Mouse (Mus musculus): ENCODE results near the gene Gm3776. TPM values are rescaled to one million over a fixed set of nuclear protein-coding genes. Genes with fewer than 3 reads are reported as not detected.
"Not testable (repeated sequence)": the region's sequence is repeated elsewhere in the genome, so short reads cannot be mapped to it uniquely, and the experiment has no call there.

Gene Gm3776
- polyA plus RNA-seq, 1 experiment from 2014 or later = not detected

DNA sequence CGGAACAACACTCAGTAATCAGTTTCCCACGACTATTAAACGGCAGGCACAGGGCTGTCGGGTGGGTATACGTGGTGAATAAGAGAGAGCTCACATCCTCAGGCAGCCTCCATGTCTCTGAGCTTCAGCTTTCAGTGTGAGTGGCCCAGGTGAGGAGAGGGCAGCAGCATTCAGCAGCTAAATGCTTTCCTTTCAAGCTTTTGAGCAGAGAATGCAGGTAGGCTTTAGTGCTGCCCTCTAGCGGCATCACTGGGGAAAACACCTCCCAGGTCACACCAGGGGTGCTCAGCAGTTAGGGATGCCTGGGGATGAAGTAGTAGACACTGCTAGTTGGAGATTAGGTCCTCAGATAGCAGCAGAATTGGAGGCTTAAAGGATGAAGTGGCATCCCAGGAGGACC is 2.8 kb downstream of the Gm3776 start:
- not testable (repeated sequence) for H3K9me3 ChIP-seq (replicated peaks; ENCODE audit: control insufficient read depth, low read length); H3K4me2 ChIP-seq; H3K27me3 ChIP-seq (ENCODE audit: control insufficient read depth, insufficient read depth, low read length); H3K4me3 ChIP-seq (ENCODE audit: low read depth, low read length); H3K27ac ChIP-seq (ENCODE audit: low read depth, low read length); H3K4me1 ChIP-seq (ENCODE audit: control insufficient read depth, insufficient read depth, low read length); H3K36me3 ChIP-seq (ENCODE audit: control insufficient read depth, insufficient read depth, low read length); H3K9ac ChIP-seq (ENCODE audit: low read depth, low read length); ATAC-seq (replicated peaks; ENCODE audit: insufficient number of reproducible peaks, low FRiP score, low TSS enrichment)
- WGBS (ENCODE audit: insufficient replicate concordance) = 0% methylated on average over 1 of the region's 6 CpGs

DNA sequence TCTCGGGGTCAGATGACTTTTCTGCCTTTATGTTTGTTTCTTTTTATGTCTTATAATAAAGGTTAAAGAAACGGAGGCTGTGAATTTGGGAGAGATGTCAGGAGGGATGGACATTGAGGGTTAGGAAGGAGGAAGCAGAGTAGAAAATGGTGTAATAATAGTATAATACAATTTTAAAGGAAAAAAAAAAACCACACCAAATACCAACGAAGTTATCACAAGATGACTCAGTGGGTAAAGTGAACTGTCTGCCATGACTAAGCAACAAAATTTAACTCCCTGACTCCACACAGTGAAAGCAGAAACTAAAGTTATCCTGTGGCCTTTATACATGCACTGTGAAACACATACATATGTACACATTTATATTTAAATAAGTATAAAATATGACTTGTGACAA is 14.0 kb downstream of the Gm3776 start:
- H3K36me3 ChIP-seq (ENCODE audit: control insufficient read depth, insufficient read depth, low read length); H3K4me2 ChIP-seq; ATAC-seq (replicated peaks; ENCODE audit: insufficient number of reproducible peaks, low FRiP score, low TSS enrichment); H3K27ac ChIP-seq (ENCODE audit: low read depth, low read length); H3K27me3 ChIP-seq (ENCODE audit: control insufficient read depth, insufficient read depth, low read length); H3K4me1 ChIP-seq (ENCODE audit: control insufficient read depth, insufficient read depth, low read length); H3K4me3 ChIP-seq (ENCODE audit: low read depth, low read length); H3K9ac ChIP-seq (ENCODE audit: low read depth, low read length); H3K9me3 ChIP-seq (replicated peaks; ENCODE audit: control insufficient read depth, low read length): not testable (repeated sequence)
- WGBS (ENCODE audit: insufficient replicate concordance) = 71% methylated on average over 3 of the region's 3 CpGs

DNA sequence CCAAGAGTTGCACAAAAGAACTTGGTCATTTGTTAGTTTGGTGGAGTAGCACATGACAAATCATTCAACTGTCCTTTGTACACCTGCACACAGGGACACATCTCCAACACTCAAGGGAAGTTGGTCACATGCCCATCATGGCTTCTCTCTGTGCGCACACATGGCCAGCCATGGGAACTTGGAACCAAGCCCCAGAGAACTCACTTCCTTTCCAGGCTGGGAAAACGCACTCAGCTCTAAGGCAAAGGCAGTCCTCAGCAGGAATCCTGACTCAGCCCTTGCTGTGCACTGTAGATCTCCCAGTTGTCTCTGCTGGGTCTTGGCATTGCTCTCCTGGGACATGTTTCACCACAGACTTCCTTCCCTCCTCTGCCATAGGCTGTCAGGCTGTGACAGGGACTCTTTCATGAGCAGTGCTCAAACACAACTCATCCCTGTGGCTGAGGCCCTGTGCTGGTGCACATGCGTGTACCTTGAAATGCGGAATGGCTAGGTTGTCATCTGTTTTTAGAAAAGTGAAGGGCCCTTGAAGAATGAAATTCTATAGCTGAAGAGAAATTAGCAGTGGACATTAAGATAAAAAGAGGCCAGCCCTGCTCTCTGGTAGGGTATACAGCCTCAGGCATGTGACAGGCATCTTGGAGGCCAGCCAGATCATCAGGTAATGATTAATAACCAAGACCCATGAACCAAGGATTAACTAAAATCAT is 25.2 kb downstream of the Gm3776 start:
- WGBS (ENCODE audit: insufficient replicate concordance) = 81% methylated on average over 4 of the region's 4 CpGs
- H3K27me3 ChIP-seq (ENCODE audit: control insufficient read depth, insufficient read depth, low read length); H3K9me3 ChIP-seq (replicated peaks; ENCODE audit: control insufficient read depth, low read length); ATAC-seq (replicated peaks; ENCODE audit: insufficient number of reproducible peaks, low FRiP score, low TSS enrichment); H3K4me3 ChIP-seq (ENCODE audit: low read depth, low read length); H3K36me3 ChIP-seq (ENCODE audit: control insufficient read depth, insufficient read depth, low read length); H3K27ac ChIP-seq (ENCODE audit: low read depth, low read length); H3K4me2 ChIP-seq; H3K4me1 ChIP-seq (ENCODE audit: control insufficient read depth, insufficient read depth, low read length); H3K9ac ChIP-seq (ENCODE audit: low read depth, low read length): not testable (repeated sequence)

DNA sequence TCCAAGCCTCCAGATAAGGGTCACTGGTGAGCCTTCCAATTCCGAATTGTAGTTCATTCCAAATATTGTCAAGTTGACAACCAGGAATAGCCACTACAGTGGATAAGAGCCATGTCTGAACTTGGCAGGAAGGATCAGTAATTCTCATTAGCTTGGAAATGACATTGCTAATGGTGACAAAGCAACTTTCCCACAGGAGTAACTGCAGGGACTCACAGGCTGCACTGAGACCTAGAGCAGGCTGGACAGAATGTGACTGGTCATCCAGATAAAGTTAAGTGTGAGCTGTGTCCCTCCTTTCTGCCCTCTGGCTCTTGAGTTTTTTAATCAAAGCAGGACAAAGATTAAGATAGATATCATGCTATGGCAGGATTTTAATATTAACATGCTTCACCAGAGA is 32.1 kb downstream of the Gm3776 start:
- WGBS (ENCODE audit: insufficient replicate concordance) = 54% methylated on average over 1 of the region's 1 CpGs
- not testable (repeated sequence) for H3K4me2 ChIP-seq; H3K27me3 ChIP-seq (ENCODE audit: control insufficient read depth, insufficient read depth, low read length); ATAC-seq (replicated peaks; ENCODE audit: insufficient number of reproducible peaks, low FRiP score, low TSS enrichment); H3K27ac ChIP-seq (ENCODE audit: low read depth, low read length); H3K4me1 ChIP-seq (ENCODE audit: control insufficient read depth, insufficient read depth, low read length); H3K9ac ChIP-seq (ENCODE audit: low read depth, low read length); H3K36me3 ChIP-seq (ENCODE audit: control insufficient read depth, insufficient read depth, low read length); H3K9me3 ChIP-seq (replicated peaks; ENCODE audit: control insufficient read depth, low read length); H3K4me3 ChIP-seq (ENCODE audit: low read depth, low read length)

DNA sequence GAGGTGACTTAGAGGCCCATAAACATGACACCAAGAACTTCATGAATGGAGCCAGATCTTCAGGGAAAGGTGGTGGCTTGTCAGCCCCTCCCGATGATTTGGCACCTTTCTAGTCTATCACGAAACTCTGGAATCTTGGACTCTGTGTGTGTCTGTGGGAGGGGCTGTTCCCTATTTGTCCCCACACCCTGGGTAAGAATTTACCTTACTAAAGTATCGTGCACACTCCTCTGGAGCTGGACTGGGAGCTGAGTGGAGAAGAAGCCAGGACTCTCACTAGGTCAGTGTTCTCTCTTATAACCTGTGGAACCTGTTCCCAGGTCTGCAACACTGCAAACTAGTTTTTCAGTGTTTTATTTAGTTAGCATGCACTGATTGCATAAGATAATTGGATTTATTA is 32.8 kb downstream of the Gm3776 start, which contains the start of gene Gm10639:
TSS of gene Gm10639 (plus strand) at position 201 of the 400 bp plus-strand sequence.
- ATAC-seq (replicated peaks; ENCODE audit: insufficient number of reproducible peaks, low FRiP score, low TSS enrichment); H3K4me2 ChIP-seq; H3K4me1 ChIP-seq (ENCODE audit: control insufficient read depth, insufficient read depth, low read length); H3K27ac ChIP-seq (ENCODE audit: low read depth, low read length); H3K27me3 ChIP-seq (ENCODE audit: control insufficient read depth, insufficient read depth, low read length); H3K9ac ChIP-seq (ENCODE audit: low read depth, low read length); H3K36me3 ChIP-seq (ENCODE audit: control insufficient read depth, insufficient read depth, low read length); H3K4me3 ChIP-seq (ENCODE audit: low read depth, low read length); H3K9me3 ChIP-seq (replicated peaks; ENCODE audit: control insufficient read depth, low read length): not testable (repeated sequence)
- 66% methylated on average over 3 of the region's 3 CpGs for WGBS (ENCODE audit: insufficient replicate concordance)

DNA sequence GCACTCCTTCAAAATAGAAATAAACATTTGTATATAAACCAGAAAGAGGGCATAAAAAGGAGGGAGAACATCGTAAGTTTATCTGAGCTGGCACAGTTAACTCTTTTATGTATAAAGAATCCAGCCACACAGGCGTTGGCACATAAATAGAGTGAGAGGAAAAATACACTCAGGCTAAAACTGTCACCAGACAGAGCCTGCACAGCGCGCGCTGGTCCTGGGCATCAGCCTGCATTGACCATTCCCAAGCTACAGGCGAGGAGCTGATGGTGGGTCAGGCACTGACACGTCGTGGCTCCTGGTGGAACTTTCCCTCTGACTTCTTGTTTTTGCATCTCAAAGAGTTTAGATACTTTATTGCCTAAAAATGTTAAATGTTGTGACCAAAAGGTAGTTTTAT is 35.5 kb downstream of the Gm3776 start:
- WGBS (ENCODE audit: insufficient replicate concordance) = 73% methylated on average over 8 of the region's 8 CpGs
- H3K27ac ChIP-seq (ENCODE audit: low read depth, low read length); ATAC-seq (replicated peaks; ENCODE audit: insufficient number of reproducible peaks, low FRiP score, low TSS enrichment); H3K4me3 ChIP-seq (ENCODE audit: low read depth, low read length); H3K36me3 ChIP-seq (ENCODE audit: control insufficient read depth, insufficient read depth, low read length); H3K4me1 ChIP-seq (ENCODE audit: control insufficient read depth, insufficient read depth, low read length); H3K4me2 ChIP-seq; H3K27me3 ChIP-seq (ENCODE audit: control insufficient read depth, insufficient read depth, low read length); H3K9me3 ChIP-seq (replicated peaks; ENCODE audit: control insufficient read depth, low read length); H3K9ac ChIP-seq (ENCODE audit: low read depth, low read length): not testable (repeated sequence)

DNA sequence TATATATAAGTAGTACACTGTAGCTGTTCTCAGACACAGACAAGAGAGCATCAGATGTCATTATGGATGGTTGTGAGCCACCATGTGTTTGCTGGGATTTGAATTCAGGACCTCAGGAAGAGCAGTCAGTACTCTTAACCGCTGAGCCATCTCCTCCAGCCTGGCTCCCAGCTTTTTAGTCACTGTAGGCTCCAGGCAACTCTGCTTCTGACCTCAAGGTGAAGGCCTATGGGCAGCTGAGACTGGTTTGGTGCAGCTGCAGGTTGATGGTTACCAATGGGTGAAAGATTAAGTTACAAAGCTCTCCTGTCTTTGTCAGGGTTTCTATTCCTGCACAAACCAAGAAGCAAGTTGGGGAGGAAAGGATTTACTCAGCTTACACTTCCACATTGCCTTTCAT is 36.8 kb downstream of the Gm3776 start:
- ATAC-seq (replicated peaks; ENCODE audit: insufficient number of reproducible peaks, low FRiP score, low TSS enrichment); H3K4me1 ChIP-seq (ENCODE audit: control insufficient read depth, insufficient read depth, low read length); H3K27ac ChIP-seq (ENCODE audit: low read depth, low read length); H3K36me3 ChIP-seq (ENCODE audit: control insufficient read depth, insufficient read depth, low read length); H3K27me3 ChIP-seq (ENCODE audit: control insufficient read depth, insufficient read depth, low read length); H3K9me3 ChIP-seq (replicated peaks; ENCODE audit: control insufficient read depth, low read length); H3K4me2 ChIP-seq; H3K9ac ChIP-seq (ENCODE audit: low read depth, low read length); H3K4me3 ChIP-seq (ENCODE audit: low read depth, low read length): not testable (repeated sequence)
- 47% methylated on average over 1 of the region's 1 CpGs for WGBS (ENCODE audit: insufficient replicate concordance)

DNA sequence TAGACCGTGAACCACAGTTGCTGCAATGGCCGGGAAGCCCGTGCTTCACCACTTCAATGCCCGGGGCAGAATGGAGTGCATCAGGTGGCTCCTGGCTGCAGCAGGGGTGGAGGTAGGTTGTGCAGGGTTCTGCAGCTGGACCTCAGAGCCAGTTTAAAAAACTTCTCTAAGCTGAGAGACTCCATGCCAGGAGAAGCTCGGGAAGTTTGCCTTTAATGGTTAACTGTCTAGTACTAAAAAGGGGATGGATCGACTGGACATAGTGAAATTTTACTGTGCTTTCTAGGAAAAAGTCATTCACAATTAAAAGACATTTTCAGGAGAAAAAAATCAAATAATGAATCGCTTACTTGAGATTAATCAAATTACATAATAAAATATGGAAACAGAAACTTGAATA is 37.9 kb downstream of the Gm3776 start:
- not testable (repeated sequence) for H3K36me3 ChIP-seq (ENCODE audit: control insufficient read depth, insufficient read depth, low read length); H3K27me3 ChIP-seq (ENCODE audit: control insufficient read depth, insufficient read depth, low read length); H3K4me2 ChIP-seq; H3K4me1 ChIP-seq (ENCODE audit: control insufficient read depth, insufficient read depth, low read length); H3K4me3 ChIP-seq (ENCODE audit: low read depth, low read length); H3K9ac ChIP-seq (ENCODE audit: low read depth, low read length); H3K9me3 ChIP-seq (replicated peaks; ENCODE audit: control insufficient read depth, low read length); H3K27ac ChIP-seq (ENCODE audit: low read depth, low read length); ATAC-seq (replicated peaks; ENCODE audit: insufficient number of reproducible peaks, low FRiP score, low TSS enrichment)
- WGBS (ENCODE audit: insufficient replicate concordance) = 81% methylated on average over 5 of the region's 7 CpGs

DNA sequence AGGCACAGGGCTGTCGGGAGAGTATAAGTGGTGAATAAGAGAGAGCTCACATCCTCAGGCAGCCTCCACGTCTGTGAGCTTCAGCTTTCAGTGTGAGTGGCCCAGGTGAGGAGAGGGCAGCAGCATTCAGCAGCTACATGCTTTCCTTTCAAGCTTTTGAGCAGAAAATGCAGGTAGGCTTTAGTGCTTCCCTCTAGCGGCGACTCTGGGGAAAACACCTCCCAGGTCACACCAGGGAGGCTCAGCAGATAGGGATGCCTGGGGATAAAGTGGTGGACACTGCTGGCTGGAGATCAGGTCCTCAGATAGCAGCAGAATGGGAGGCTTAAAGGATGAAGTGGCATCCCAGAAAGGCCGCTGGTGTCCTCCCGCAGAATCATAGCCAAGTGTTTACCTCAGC is 39.2 kb downstream of the Gm3776 start:
- not testable (repeated sequence) for H3K4me1 ChIP-seq (ENCODE audit: control insufficient read depth, insufficient read depth, low read length); H3K4me2 ChIP-seq; H3K27me3 ChIP-seq (ENCODE audit: control insufficient read depth, insufficient read depth, low read length); H3K9me3 ChIP-seq (replicated peaks; ENCODE audit: control insufficient read depth, low read length); H3K4me3 ChIP-seq (ENCODE audit: low read depth, low read length); ATAC-seq (replicated peaks; ENCODE audit: insufficient number of reproducible peaks, low FRiP score, low TSS enrichment); H3K36me3 ChIP-seq (ENCODE audit: control insufficient read depth, insufficient read depth, low read length); H3K27ac ChIP-seq (ENCODE audit: low read depth, low read length); H3K9ac ChIP-seq (ENCODE audit: low read depth, low read length)
- 8% methylated on average over 6 of the region's 6 CpGs for WGBS (ENCODE audit: insufficient replicate concordance)
